Mouse (Mus musculus) gastrocnemius, postnatal 36 days (tissue): ENCODE measurements around the gene Rtel1. TPM values are rescaled to one million over a fixed set of nuclear protein-coding genes. Genes with fewer than 3 reads are reported as not detected.

Source experiments
- DNase-seq, 2 experiments: peaks; one replicate each; pipeline ENCODE4 v3.0.0; 2022
- intact Hi-C: fragments of 180-260 bp; cut with DNase I; formaldehyde crosslinking; loops from one replicate; pipeline ENCODE4 v1.15.1; 2025
- total RNA-seq, 2 experiments: library from RNA; stranded (reverse); gene quantifications; 2 replicates each; pipeline ENCODE4 v1.2.3; 2021

Gene Rtel1
- total RNA-seq, 2 experiments from 2014 or later, result 9.2 to 12.2 TPM

GRCm38 (mm10) chr2:181385885-181386284 lies 66.3 kb downstream of the Rtel1 start:
- peak; percentile 53 to 63 for DNase-seq
- intact Hi-C loops, result no loop called here

GRCm38 (mm10) chr2:181386663-181387210 lies 67.2 kb downstream of the Rtel1 start:
- DNase-seq, result no peak
- intact Hi-C loops, result no loop called here

GRCm38 (mm10) chr2:181390136-181390870 lies 70.8 kb downstream of the Rtel1 start:
- intact Hi-C loops, result loop anchor here (5.0 kb wide), 1 partner anchor 192 kb away; the partner anchor contains the start of gene Uckl1

GRCm38 (mm10) chr2:181391022-181391421 lies 71.5 kb downstream of the Rtel1 start:
- intact Hi-C loops, result loop anchor here (5.0 kb wide), 1 partner anchor 191 kb away; the partner anchor contains the start of gene Uckl1
- no peak for DNase-seq

More at GRCm38 (mm10) chr2:181390136-181390870, 70.8 kb downstream of the Rtel1 start:
- no peak for DNase-seq

GRCm38 (mm10) chr2:181391541-181391940 lies 72.0 kb downstream of the Rtel1 start:
- intact Hi-C loops, result loop anchor here (5.0 kb wide), 1 partner anchor 191 kb away; the partner anchor contains the start of gene Uckl1
- peak in 1 of 2 experiments; percentile 15 for DNase-seq

- DNase-seq, result peak; percentile 63 to 84
- intact Hi-C loops, result loop anchor here (1.0 to 5.0 kb wide), 3 partner anchors 104 to 203 kb away; partner anchors contain the start of genes Tpd52l2 and Uckl1
Measured at GRCm38 (mm10) chr2:181392600-181393213, 73.2 kb downstream of the Rtel1 start.

GRCm38 (mm10) chr2:181394086-181394485 lies 74.5 kb downstream of the Rtel1 start:
- intact Hi-C loops, result loop anchor here (5.0 kb wide), 1 partner anchor 188 kb away; the partner anchor contains the start of gene Uckl1
- DNase-seq, result no peak

GRCm38 (mm10) chr2:181397207-181397761 lies 77.7 kb downstream of the Rtel1 start:
- intact Hi-C loops, result no loop called here
- DNase-seq, result no peak

GRCm38 (mm10) chr2:181401497-181401896 lies 82.0 kb downstream of the Rtel1 start:
- intact Hi-C loops, result no loop called here
- no peak for DNase-seq

GRCm38 (mm10) chr2:181403722-181404121 lies 84.2 kb downstream of the Rtel1 start:
- DNase-seq, result no peak
- intact Hi-C loops, result no loop called here

Other genes with a start within 250 kb of the Rtel1 start
- gene Kcnq2, start 184.4 kb upstream of the Rtel1 start, total RNA-seq, result not detected
- gene Eef1a2, start 162.7 kb upstream of the Rtel1 start, total RNA-seq, result 1,000 to 10,000 TPM; 2,073 to 2,141 TPM
- 10 to 100 TPM; 40.4 to 45.1 TPM for gene Ppdpf, start 132.5 kb upstream of the Rtel1 start, total RNA-seq
- gene Ptk6, start 117.0 kb upstream of the Rtel1 start, total RNA-seq, result not detected
- gene Srms, start 106.6 kb upstream of the Rtel1 start, total RNA-seq, result under 1 TPM; 0.22 to 0.38 TPM
- gene Fndc11, start 99.7 kb upstream of the Rtel1 start, total RNA-seq, result not detected
- gene Helz2, start 77.7 kb upstream of the Rtel1 start, total RNA-seq, result 1 to 10 TPM; 2.7 to 3.3 TPM
- gene Gmeb2, start 31.7 kb upstream of the Rtel1 start, total RNA-seq, result 10 to 100 TPM in 1 of 2 experiments, 1 to 10 TPM in 1; 7.3 to 10.6 TPM
- gene Stmn3, start 5.2 kb upstream of the Rtel1 start, total RNA-seq, result under 1 TPM in 1 of 2 experiments, not detected in 1; 0.31 TPM
- 10 to 100 TPM; 11.3 to 11.5 TPM for gene Zgpat, start 45.2 kb downstream of the Rtel1 start, total RNA-seq
- gene Arfrp1, start 45.7 kb downstream of the Rtel1 start, total RNA-seq, result 10 to 100 TPM; 21.5 to 26.1 TPM
- 1 to 10 TPM; 4.7 to 5.2 TPM for gene Lime1, start 60.3 kb downstream of the Rtel1 start, total RNA-seq
- gene Zbtb46, start 139.7 kb downstream of the Rtel1 start, total RNA-seq, result 1 to 10 TPM; 3.9 to 4.0 TPM
- not detected for gene Abhd16b, start 173.5 kb downstream of the Rtel1 start, total RNA-seq
- gene Tpd52l2, start 177.4 kb downstream of the Rtel1 start, total RNA-seq, result 10 to 100 TPM; 41.1 to 48.7 TPM
- gene Dnajc5, start 200.7 kb downstream of the Rtel1 start, total RNA-seq, result 10 to 100 TPM; 43.3 to 43.9 TPM